Mouse (Mus musculus): Measurements from ENCODE around the gene Kcnn4. TPM values are rescaled to one million over a fixed set of nuclear protein-coding genes. Genes with fewer than 3 reads are reported as not detected.

The Kcnn4 gene
- polyA plus RNA-seq, 1 experiment from 2014 or later, result 3.4 TPM

DNA sequence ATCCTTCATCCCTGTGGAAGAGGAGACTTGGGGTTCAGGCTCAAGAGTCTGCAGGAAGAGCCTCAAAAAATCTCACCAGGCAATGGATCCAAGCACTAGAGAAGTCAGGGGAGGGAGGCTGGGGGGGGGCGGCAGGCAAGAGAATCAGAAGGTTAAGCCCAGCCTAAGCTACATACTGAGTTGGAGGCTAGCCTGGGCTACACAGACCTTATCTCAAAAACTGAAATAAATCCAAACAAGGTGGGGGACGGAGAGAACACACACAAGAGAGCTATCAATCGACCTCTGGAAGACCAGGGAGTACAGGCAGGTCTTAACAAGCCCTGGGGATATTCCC lies 1.7 kb downstream of the Kcnn4 start:
- no peaks in the 10 kb centered on the region; the same call in 1 of the 2 replicates for H3K27me3 ChIP-seq (ENCODE audit: control insufficient read depth, insufficient read depth, low read length)

DNA sequence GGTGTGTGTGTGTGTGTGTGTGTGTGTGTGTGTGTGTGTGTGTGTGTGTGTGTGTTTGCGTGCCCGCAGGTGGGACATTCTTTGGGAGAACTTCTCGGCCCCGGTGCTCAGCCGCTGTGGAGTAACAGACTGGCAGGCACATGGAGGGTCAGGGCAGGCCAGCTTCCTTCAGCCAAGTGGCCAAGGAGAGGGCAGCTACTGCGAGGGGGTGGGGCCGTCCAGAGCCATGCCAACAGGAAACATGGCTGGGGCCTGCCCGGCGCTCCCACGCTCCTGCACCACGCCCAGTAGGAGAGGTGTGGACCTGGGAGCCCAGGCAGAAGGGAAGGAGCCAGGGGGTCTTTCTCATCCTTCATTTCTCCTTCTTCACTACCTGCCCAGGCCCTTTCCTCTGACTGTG lies 2.2 kb downstream of the Kcnn4 start:
- ATAC-seq (ENCODE audit: low FRiP score) (no peak), DNase-seq (ENCODE audit: low spot score, missing footprints) (no peak)
- Histone ChIP-seq H3K4me2 (no peak overlapping the region), H3K9ac (ENCODE audit: low read length) (no peak overlapping the region), H3K27me3 (ENCODE audit: control insufficient read depth, insufficient read depth, low read length) (peaks cover under 1% of the 10 kb centered on the region; the same call in 1 of the 2 replicates), H3K36me3 (ENCODE audit: control insufficient read depth, insufficient read depth, low read length) (no peaks in the 10 kb centered on the region), H3K4me3 (ENCODE audit: low read depth, low read length) (no peak overlapping the region), H3K9me3 (ENCODE audit: control insufficient read depth, low read length) (no peaks in the 10 kb centered on the region), H3K27ac (ENCODE audit: low read depth, low read length) (no peak overlapping the region), H3K4me1 (ENCODE audit: control insufficient read depth, insufficient read depth, low read length) (no peaks in the 10 kb centered on the region; the same call in 1 of the 2 replicates)
- 87% methylated on average over 11 of the region's 11 CpGs for WGBS

More for the DNA sequence above, 1.7 kb downstream of the Kcnn4 start:
- H3K27ac ChIP-seq (ENCODE audit: low read depth, low read length), result no peak overlapping the region
- no peak for ATAC-seq (ENCODE audit: low FRiP score)
- no peak overlapping the region for H3K4me3 ChIP-seq (ENCODE audit: low read depth, low read length)
- WGBS, result 77% methylated on average over 3 of the region's 3 CpGs
- H3K9ac ChIP-seq (ENCODE audit: low read length), result no peak overlapping the region
- no peaks in the 10 kb centered on the region for H3K9me3 ChIP-seq (ENCODE audit: control insufficient read depth, low read length)
- H3K4me1 ChIP-seq (ENCODE audit: control insufficient read depth, insufficient read depth, low read length), result no peaks in the 10 kb centered on the region
- H3K36me3 ChIP-seq (ENCODE audit: control insufficient read depth, insufficient read depth, low read length), result no peaks in the 10 kb centered on the region
- DNase-seq (ENCODE audit: low spot score, missing footprints), result no peak
- no peak overlapping the region for H3K4me2 ChIP-seq

DNA sequence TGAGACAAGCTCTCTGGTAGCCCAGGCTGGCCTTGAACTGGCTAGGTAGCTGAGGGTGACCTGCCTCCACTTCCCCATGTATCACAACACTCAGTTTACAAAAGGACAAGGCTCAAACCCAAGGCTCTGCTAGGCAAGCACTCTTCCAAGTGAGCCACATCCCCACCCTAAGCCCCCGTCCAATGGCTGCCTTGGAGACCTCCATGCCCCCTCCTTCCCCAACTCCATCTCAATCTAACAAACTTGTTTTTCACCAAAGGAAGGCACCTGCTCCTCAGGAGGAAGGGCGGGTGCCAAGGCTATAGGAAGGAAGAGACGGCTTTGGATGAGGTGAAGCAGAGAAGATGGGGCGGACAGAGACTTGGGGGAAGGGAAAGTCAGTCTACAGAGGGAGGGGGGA lies 2.7 kb downstream of the Kcnn4 start:
- H3K4me2 ChIP-seq, result 0 out of 2 replicates have a peak overlapping the region, but pooled peaks have one; percentile 8
- DNase-seq (ENCODE audit: low spot score, missing footprints) (peak; percentile 26), ATAC-seq (ENCODE audit: low FRiP score) (no peak)
- H3K9ac ChIP-seq (ENCODE audit: low read length), result no peak overlapping the region
- WGBS, result 69% methylated on average over 4 of the region's 4 CpGs
- peaks cover 3% of the 10 kb centered on the region; the same call in 1 of the 2 replicates for H3K27me3 ChIP-seq (ENCODE audit: control insufficient read depth, insufficient read depth, low read length)
- no peaks in the 10 kb centered on the region for H3K9me3 ChIP-seq (ENCODE audit: control insufficient read depth, low read length)
- H3K4me3 ChIP-seq (ENCODE audit: low read depth, low read length), result no peak overlapping the region
- H3K27ac ChIP-seq (ENCODE audit: low read depth, low read length), result no peak overlapping the region
- no peaks in the 10 kb centered on the region for H3K36me3 ChIP-seq (ENCODE audit: control insufficient read depth, insufficient read depth, low read length)
- no peaks in the 10 kb centered on the region; the same call in 1 of the 2 replicates for H3K4me1 ChIP-seq (ENCODE audit: control insufficient read depth, insufficient read depth, low read length)

DNA sequence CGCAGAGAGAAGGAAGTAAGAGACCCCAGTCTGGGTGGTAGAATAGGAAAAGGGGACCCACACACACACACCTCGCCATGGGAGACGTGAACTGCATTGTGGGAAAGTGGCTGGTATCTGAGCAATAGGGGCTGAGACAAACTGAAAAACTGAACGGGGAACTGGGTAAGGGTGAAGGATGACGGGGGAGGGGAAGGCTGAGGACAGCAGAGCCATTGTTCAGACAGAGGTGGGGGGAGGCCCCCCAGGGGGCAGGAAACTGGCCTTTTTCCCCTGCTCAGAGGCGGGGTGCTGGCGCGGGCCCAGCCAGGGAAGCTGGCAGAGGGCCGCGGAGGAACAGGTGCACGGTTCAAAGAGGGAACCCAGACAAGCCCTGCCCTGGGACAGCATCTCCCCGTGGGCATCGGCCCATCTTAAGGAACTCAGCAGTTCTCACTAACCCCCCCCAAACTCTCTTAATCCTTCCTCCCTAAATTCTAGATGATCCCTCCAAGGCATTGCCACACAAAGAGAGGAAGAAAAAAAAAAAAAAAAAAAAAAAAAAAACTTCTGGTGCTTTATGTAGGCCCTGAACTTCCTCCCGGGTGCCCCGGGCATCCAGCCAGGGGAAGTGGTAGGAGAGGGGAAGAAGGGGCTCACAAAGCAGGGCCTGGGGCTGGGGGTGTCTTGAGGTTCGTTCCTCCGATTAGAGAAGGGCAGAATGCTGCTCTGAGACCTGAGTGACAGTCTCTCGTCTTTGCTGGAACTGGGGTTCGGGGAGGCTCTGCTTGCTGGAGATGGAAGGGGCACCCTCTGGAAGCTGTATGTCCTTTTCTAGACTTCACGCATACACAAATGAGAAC lies 3.7 kb downstream of the Kcnn4 start:
- Histone ChIP-seq H3K27ac (ENCODE audit: low read depth, low read length) (no peak overlapping the region), H3K9ac (ENCODE audit: low read length) (no peak overlapping the region), H3K4me3 (ENCODE audit: low read depth, low read length) (no peak overlapping the region), H3K4me1 (ENCODE audit: control insufficient read depth, insufficient read depth, low read length) (no peaks in the 10 kb centered on the region; the same call in 1 of the 2 replicates), H3K36me3 (ENCODE audit: control insufficient read depth, insufficient read depth, low read length) (no peaks in the 10 kb centered on the region), H3K4me2 (no peak overlapping the region), H3K9me3 (ENCODE audit: control insufficient read depth, low read length) (no peaks in the 10 kb centered on the region), H3K27me3 (ENCODE audit: control insufficient read depth, insufficient read depth, low read length) (peaks cover 3% of the 10 kb centered on the region; the same call in 1 of the 2 replicates)
- ATAC-seq (ENCODE audit: low FRiP score), result peak; percentile 31; the same call in 1 of the 2 replicates
- DNase-seq (ENCODE audit: low spot score, missing footprints), result no peak
- 46% methylated on average over 20 of the region's 20 CpGs for WGBS

DNA sequence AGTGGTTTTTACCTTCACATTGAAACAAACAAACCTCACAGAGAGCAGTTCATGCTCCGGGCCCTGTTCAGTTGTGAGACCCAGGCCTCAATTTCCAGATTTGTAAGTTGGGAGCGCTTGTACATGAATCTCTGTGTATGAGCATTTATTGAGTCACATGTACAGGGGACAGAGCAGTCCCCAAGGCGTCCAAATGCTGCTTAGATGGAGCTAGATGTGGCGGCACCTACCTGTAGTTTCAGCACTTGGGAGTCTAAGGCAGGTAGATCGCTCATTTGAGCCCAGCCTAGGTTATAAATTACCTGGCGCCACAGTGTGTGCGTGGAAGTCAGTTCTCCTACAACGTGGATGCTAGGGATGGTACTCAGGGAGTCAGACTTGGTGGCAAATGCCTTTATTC lies 6.4 kb downstream of the Kcnn4 start:
- no peaks in the 10 kb centered on the region; the same call in 1 of the 2 replicates for H3K4me1 ChIP-seq (ENCODE audit: control insufficient read depth, insufficient read depth, low read length)
- peaks cover 3% of the 10 kb centered on the region; the same call in 1 of the 2 replicates for H3K27me3 ChIP-seq (ENCODE audit: control insufficient read depth, insufficient read depth, low read length)
- H3K9ac ChIP-seq (ENCODE audit: low read length), result no peak overlapping the region
- no peak overlapping the region for H3K27ac ChIP-seq (ENCODE audit: low read depth, low read length)
- H3K4me3 ChIP-seq (ENCODE audit: low read depth, low read length), result no peak overlapping the region
- 85% methylated on average over 8 of the region's 8 CpGs for WGBS
- H3K4me2 ChIP-seq, result no peak overlapping the region
- ATAC-seq (ENCODE audit: low FRiP score) (no peak), DNase-seq (ENCODE audit: low spot score, missing footprints) (no peak)
- H3K9me3 ChIP-seq (ENCODE audit: control insufficient read depth, low read length), result no peaks in the 10 kb centered on the region
- no peaks in the 10 kb centered on the region for H3K36me3 ChIP-seq (ENCODE audit: control insufficient read depth, insufficient read depth, low read length)

DNA sequence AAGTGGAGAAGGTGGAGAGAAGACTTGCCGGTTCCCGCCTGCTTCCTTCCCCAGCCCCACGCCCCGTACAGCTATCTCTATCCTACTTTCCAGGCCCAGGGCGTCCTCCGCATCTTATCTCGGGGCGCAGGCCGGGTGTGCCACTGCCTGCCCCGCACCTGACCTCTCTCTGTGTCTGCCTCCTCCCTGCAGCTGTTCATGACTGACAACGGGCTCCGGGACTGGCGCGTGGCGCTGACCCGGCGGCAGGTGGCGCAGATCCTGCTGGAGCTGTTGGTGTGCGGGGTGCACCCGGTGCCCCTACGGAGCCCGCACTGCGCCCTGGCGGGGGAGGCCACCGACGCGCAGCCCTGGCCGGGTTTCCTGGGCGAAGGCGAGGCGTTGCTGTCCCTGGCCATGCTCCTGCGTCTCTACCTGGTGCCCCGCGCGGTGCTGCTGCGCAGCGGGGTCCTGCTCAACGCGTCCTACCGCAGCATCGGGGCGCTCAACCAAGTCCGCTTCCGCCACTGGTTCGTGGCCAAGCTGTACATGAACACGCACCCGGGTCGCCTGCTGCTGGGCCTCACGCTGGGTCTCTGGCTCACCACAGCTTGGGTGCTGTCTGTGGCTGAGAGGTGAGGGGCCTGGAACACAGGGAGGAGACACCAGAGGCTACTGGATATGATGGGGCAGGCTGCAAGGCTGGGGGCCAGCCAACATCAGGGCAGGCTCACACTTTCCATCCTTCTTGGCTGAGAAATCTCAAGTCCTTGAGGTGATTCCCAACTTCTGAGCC lies 7.2 kb downstream of the Kcnn4 start:
- H3K9me3 ChIP-seq (ENCODE audit: control insufficient read depth, low read length), result no peaks in the 10 kb centered on the region
- no peak overlapping the region for H3K27ac ChIP-seq (ENCODE audit: low read depth, low read length)
- H3K4me2 ChIP-seq, result peak overlapping the region; percentile 47
- peak overlapping the region; percentile 47 for H3K9ac ChIP-seq (ENCODE audit: low read length)
- H3K4me3 ChIP-seq (ENCODE audit: low read depth, low read length), result peak overlapping the region; percentile 21; the same call in 1 of the 2 replicates
- 7% methylated on average over 43 of the region's 49 CpGs for WGBS
- peak; percentile 73 for ATAC-seq (ENCODE audit: low FRiP score)
- H3K36me3 ChIP-seq (ENCODE audit: control insufficient read depth, insufficient read depth, low read length), result no peaks in the 10 kb centered on the region
- no peaks in the 10 kb centered on the region; the same call in 1 of the 2 replicates for H3K4me1 ChIP-seq (ENCODE audit: control insufficient read depth, insufficient read depth, low read length)
- peak; percentile 90 for DNase-seq (ENCODE audit: low spot score, missing footprints)
- peaks cover 3% of the 10 kb centered on the region; the same call in 1 of the 2 replicates for H3K27me3 ChIP-seq (ENCODE audit: control insufficient read depth, insufficient read depth, low read length)

DNA sequence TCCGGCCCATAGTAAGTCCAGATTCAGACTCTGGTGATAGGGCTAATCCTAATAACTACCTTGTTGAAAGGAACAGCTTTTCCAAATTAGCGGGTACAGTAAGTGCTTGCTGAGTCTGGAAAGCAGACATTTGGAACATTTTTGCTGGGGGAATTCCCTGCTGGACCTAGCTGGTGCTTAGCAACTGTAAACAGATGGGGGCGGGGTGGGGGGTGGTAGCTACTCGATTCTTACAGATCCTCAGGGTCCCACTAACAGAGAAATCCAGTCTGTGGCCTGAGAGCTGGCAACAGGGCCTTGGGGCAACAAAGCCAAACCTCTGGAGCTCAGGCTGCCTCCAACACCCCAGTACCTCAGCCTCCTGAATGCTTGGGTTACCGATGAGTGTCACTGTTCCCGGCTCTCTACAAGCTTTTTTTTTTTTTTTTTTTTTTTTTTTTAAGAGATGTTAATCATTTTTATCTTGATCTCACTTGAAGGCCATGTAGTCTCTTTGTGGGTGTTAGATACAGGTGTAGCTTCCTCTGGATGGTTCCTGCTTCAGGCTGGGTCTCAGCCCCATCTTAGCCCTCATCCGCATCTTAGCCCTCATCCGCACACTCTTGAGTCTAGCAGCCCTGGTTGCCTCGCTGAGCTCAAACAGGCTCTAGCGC lies 8.1 kb downstream of the Kcnn4 start:
- Histone ChIP-seq H3K36me3 (ENCODE audit: control insufficient read depth, insufficient read depth, low read length) (no peaks in the 10 kb centered on the region), H3K4me2 (no peak overlapping the region), H3K9ac (ENCODE audit: low read length) (no peak overlapping the region), H3K27me3 (ENCODE audit: control insufficient read depth, insufficient read depth, low read length) (peaks cover 3% of the 10 kb centered on the region; the same call in 1 of the 2 replicates), H3K9me3 (ENCODE audit: control insufficient read depth, low read length) (no peaks in the 10 kb centered on the region), H3K4me1 (ENCODE audit: control insufficient read depth, insufficient read depth, low read length) (no peaks in the 10 kb centered on the region; the same call in 1 of the 2 replicates), H3K4me3 (ENCODE audit: low read depth, low read length) (no peak overlapping the region), H3K27ac (ENCODE audit: low read depth, low read length) (no peak overlapping the region)
- no peak for ATAC-seq (ENCODE audit: low FRiP score)
- 79% methylated on average over 10 of the region's 10 CpGs for whole genome bisulfite sequencing
- DNase-seq (ENCODE audit: low spot score, missing footprints), result no peak

DNA sequence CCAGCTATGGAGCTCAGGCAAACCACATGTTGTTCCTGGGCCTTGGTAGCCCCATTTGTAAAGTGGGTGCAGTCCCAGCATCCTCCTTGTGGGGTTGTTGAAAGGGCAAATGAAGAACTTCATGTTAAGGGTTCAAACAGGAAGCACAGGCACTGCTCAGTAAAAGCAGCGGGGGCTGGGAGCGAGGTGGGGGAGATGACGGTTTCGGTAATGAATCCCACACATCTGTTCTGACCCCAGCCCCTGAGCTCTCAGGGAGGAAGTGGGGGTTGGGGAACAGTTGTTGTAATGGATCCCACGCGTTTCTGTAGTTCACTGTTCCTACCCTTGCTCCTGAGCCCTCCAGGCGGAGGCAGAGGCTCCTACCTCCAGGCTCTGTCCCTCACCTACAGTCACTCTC lies 9.9 kb downstream of the Kcnn4 start:
- Histone ChIP-seq H3K9ac (ENCODE audit: low read length) (no peak overlapping the region), H3K9me3 (ENCODE audit: control insufficient read depth, low read length) (no peaks in the 10 kb centered on the region), H3K27ac (ENCODE audit: low read depth, low read length) (no peak overlapping the region), H3K27me3 (ENCODE audit: control insufficient read depth, insufficient read depth, low read length) (peaks cover 3% of the 10 kb centered on the region; the same call in 1 of the 2 replicates), H3K4me2 (no peak overlapping the region), H3K4me1 (ENCODE audit: control insufficient read depth, insufficient read depth, low read length) (no peaks in the 10 kb centered on the region; the same call in 1 of the 2 replicates), H3K36me3 (ENCODE audit: control insufficient read depth, insufficient read depth, low read length) (no peaks in the 10 kb centered on the region), H3K4me3 (ENCODE audit: low read depth, low read length) (no peak overlapping the region)
- ATAC-seq (ENCODE audit: low FRiP score) (no peak), DNase-seq (ENCODE audit: low spot score, missing footprints) (no peak)
- 62% methylated on average over 7 of the region's 7 CpGs for WGBS

Measured in midbrain, embryonic 11.5 days (tissue).